Mouse (Mus musculus) forebrain, embryonic 16.5 days (tissue): ENCODE measurements around the gene Ankrd13c. TPM values are rescaled to one million over a fixed set of nuclear protein-coding genes. Genes with fewer than 3 reads are reported as not detected.
A peak's percentile ranks its signal among the peaks of the same experiment; 100 is the strongest.

Source experiments
- ATAC-seq: fragments of 200-750 bp; cut with Nextera tagmentation; 2 replicates; pipeline ENCODE4 v1.8.0; 2017; ENCODE audit warnings: mild to moderate bottlenecking, moderate library complexity
- H3K27ac ChIP-seq: fragments of 300-500 bp; sonication (generic); 2 replicates; pipeline ENCODE4 v1.5.1; 2014; ENCODE audit warnings: low read length, control low read depth
- H3K27me3 ChIP-seq: fragments of 300-500 bp; sonication (generic); replicated peaks from 2 replicates; pipeline ENCODE4 v1.6.1; 2014; ENCODE audit warnings: low read length; ENCODE audit not compliant: control insufficient read depth, insufficient read depth
- H3K36me3 ChIP-seq: fragments of 300-500 bp; sonication (generic); 2 replicates; pipeline ENCODE4 v1.6.1; 2014; ENCODE audit not compliant: control insufficient read depth, insufficient read depth
- H3K4me1 ChIP-seq: fragments of 300-500 bp; sonication (generic); replicated peaks from 2 replicates; pipeline ENCODE4 v1.6.1; 2014; ENCODE audit warnings: low read length; ENCODE audit not compliant: control insufficient read depth, insufficient read depth
- H3K4me2 ChIP-seq: fragments of 300-500 bp; sonication (generic); 2 replicates; pipeline ENCODE4 v1.6.1; 2014; ENCODE audit warnings: mild to moderate bottlenecking, low read length, control low read depth
- H3K4me3 ChIP-seq: fragments of 300-500 bp; sonication (generic); replicated peaks from 2 replicates; pipeline ENCODE4 v1.5.1; 2014; ENCODE audit warnings: mild to moderate bottlenecking, low read length, control low read depth
- H3K9ac ChIP-seq: fragments of 300-500 bp; sonication (generic); replicated peaks from 2 replicates; pipeline ENCODE4 v1.6.1; 2014; ENCODE audit warnings: low read depth, low read length, control low read depth
- H3K9me3 ChIP-seq: fragments of 300-500 bp; sonication (generic); 2 replicates; pipeline ENCODE4 v1.6.1; 2016; ENCODE audit warnings: low read length; ENCODE audit not compliant: control insufficient read depth
- WGBS: fragments of 180-500 bp; shearing (Covaris S2); extraction: QIAGEN DNeasy Blood & Tissue Kit; methylation state at CpG from one replicate; pipeline ENCODE4 v1.1.7; 2014; 5-methylcytosine and 5-hydroxymethylcytosine counted together
- polyA plus RNA-seq: library from polyadenylated mRNA; unstranded; fragments of >200 nt; fragmentation: Nextera tagmentation; extraction: Ambion mirVana; gene quantifications from 2 replicates; pipeline ENCODE4 v1.2.1, GENCODE M21; 2015

Gene Ankrd13c
- 24.7 and 26.5 TPM in 2 replicates for polyA plus RNA-seq

- peak within 1 kb of the TSS; percentile 98 for H3K4me2 ChIP-seq
- H3K27ac ChIP-seq, result peak within 1 kb of the TSS; percentile 96
- peak within 1 kb of the TSS; percentile 99 for H3K4me3 ChIP-seq
- H3K27me3 ChIP-seq, result no peaks in the 10 kb centered on the region
- peak; percentile 98 for ATAC-seq
- peak within 1 kb of the TSS; percentile 94 for H3K9ac ChIP-seq
- H3K4me1 ChIP-seq, result peaks cover 14% of the 10 kb centered on the region
- no peaks in the 10 kb centered on the region for H3K9me3 ChIP-seq
- H3K36me3 ChIP-seq, result no peaks in the 10 kb centered on the region
- under 1% methylated on average over 44 of the region's 45 CpGs for WGBS
Measured at GRCm38 (mm10) chr3:157946843-157947358, at the start of gene Ankrd13c. Ankrd13c (plus strand) TSS chr3:157947239.

DNA sequence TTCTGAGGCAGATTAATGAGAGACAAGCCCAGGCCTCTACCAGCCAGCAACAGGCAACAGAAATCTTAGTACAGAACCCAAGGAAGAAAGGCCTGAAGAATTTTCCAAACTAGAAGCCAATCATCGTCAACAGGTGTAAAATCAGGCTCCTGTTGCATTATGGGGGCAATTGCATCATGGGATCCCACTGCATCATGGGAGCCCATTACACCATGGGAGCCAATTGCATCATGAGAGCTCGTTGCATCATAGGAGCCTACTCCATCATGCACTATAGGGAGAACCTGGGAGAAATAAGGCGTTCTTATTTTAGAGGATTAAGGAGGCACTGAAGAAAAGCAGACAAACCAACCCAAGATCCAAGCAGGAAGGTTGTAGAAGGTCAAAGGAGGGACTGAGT is 49.4 kb upstream of the Ankrd13c start:
- Histone ChIP-seq H3K9me3 (no peaks in the 10 kb centered on the region), H3K27me3 (no peaks in the 10 kb centered on the region), H3K36me3 (no peaks in the 10 kb centered on the region), H3K4me1 (no peaks in the 10 kb centered on the region), H3K9ac (no peak overlapping the region), H3K27ac (no peak overlapping the region), H3K4me2 (no peak overlapping the region), H3K4me3 (no peak overlapping the region)
- no peak for ATAC-seq
- WGBS, result 93% methylated on average over 3 of the region's 3 CpGs

GRCm38 (mm10) chr3:157899986-157900385 is 47.1 kb upstream of the Ankrd13c start:
- no peak for ATAC-seq
- 91% methylated on average over 1 of the region's 1 CpGs for WGBS
- Histone ChIP-seq H3K9ac (no peak overlapping the region), H3K36me3 (no peaks in the 10 kb centered on the region), H3K9me3 (no peaks in the 10 kb centered on the region), H3K27ac (no peak overlapping the region), H3K4me1 (no peaks in the 10 kb centered on the region), H3K4me3 (no peak overlapping the region), H3K4me2 (no peak overlapping the region), H3K27me3 (no peaks in the 10 kb centered on the region)

- 92% methylated on average over 5 of the region's 5 CpGs for WGBS
- H3K27me3 ChIP-seq, result no peaks in the 10 kb centered on the region
- no peak overlapping the region for H3K9ac ChIP-seq
- no peaks in the 10 kb centered on the region for H3K9me3 ChIP-seq
- H3K4me1 ChIP-seq, result no peaks in the 10 kb centered on the region
- no peak overlapping the region for H3K4me3 ChIP-seq
- H3K4me2 ChIP-seq, result no peak overlapping the region
- H3K27ac ChIP-seq, result no peak overlapping the region
- ATAC-seq, result no peak
- H3K36me3 ChIP-seq, result no peaks in the 10 kb centered on the region
Measured at GRCm38 (mm10) chr3:157901721-157902120, 45.3 kb upstream of the Ankrd13c start.

- Histone ChIP-seq H3K9me3 (no peaks in the 10 kb centered on the region), H3K4me3 (no peak overlapping the region), H3K27me3 (no peaks in the 10 kb centered on the region), H3K4me1 (no peaks in the 10 kb centered on the region), H3K9ac (no peak overlapping the region), H3K27ac (no peak overlapping the region), H3K36me3 (no peaks in the 10 kb centered on the region), H3K4me2 (no peak overlapping the region)
- WGBS, result 88% methylated on average over 3 of the region's 3 CpGs
- ATAC-seq, result no peak
Measured at GRCm38 (mm10) chr3:157908166-157908565, 38.9 kb upstream of the Ankrd13c start.

DNA sequence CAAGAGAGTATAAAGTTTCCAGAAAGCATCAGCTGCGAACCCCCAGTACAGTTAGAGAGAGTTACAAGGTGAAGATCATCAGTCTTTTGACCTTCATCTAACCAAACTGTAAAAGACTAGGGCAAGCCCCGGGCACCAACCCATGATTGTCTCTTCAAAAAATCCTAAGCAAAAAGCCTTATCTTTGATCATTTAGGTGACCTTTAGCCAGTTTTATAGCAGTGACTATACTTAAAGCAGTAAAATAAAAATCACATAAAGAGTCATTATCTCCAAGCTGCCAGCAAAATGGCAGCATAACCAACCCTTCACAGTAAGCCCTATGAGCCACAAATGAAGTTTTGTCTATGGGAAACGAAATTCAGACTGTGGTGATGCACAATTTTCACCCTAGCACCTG is 36.8 kb upstream of the Ankrd13c start:
- no peaks in the 10 kb centered on the region for H3K9me3 ChIP-seq
- ATAC-seq, result no peak
- WGBS, result 80% methylated on average over 3 of the region's 3 CpGs
- no peak overlapping the region for H3K27ac ChIP-seq
- H3K9ac ChIP-seq, result no peak overlapping the region
- H3K4me2 ChIP-seq, result no peak overlapping the region
- no peaks in the 10 kb centered on the region for H3K36me3 ChIP-seq
- no peak overlapping the region for H3K4me3 ChIP-seq
- H3K27me3 ChIP-seq, result no peaks in the 10 kb centered on the region
- H3K4me1 ChIP-seq, result no peaks in the 10 kb centered on the region

DNA sequence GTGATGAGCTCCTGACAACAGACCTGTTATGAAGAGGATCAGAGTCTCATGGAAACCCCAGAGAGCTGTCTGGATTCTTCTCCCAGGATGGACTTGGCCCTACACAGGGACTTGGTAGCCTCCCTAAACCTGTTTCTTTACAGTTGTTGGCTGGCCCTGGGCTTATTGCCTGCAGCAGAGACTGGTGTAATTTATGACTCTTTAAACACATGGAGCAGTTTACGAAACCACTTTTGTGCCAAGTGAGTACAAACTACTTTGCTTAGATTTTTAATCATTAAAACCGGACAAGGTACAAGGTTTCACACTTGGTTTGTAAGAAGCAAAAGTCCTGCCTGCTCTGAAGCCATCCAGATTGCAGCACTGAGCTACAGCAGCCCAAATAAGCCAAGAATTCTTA is 34.9 kb upstream of the Ankrd13c start:
- Histone ChIP-seq H3K4me2 (no peak overlapping the region), H3K27me3 (no peaks in the 10 kb centered on the region), H3K4me1 (no peaks in the 10 kb centered on the region), H3K4me3 (no peak overlapping the region), H3K9me3 (no peaks in the 10 kb centered on the region), H3K9ac (no peak overlapping the region), H3K36me3 (no peaks in the 10 kb centered on the region), H3K27ac (no peak overlapping the region)
- WGBS, result 93% methylated on average over 2 of the region's 2 CpGs
- no peak for ATAC-seq

DNA sequence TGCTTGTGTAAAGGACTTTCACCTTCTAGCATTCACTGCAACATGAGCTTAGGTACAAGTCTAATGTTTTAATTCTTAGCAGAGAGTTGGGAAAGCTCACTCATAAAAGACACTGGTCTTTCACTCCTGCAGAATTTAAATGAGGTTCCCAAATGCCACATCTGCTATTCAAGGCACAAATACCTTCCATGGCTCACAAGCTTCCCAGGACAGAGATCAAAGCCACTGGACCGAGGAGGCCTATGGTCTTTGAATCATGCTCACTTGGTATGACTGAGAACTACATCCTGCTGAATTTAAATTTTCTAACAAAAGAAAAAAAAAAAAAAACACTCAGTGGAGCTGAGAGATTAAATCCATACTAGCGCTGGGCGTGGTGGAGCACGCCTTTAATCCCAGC is 30.7 kb upstream of the Ankrd13c start:
- no peak overlapping the region for H3K9ac ChIP-seq
- ATAC-seq, result no peak
- H3K4me3 ChIP-seq, result no peak overlapping the region
- H3K9me3 ChIP-seq, result no peaks in the 10 kb centered on the region
- H3K4me1 ChIP-seq, result no peaks in the 10 kb centered on the region
- no peak overlapping the region for H3K4me2 ChIP-seq
- 77% methylated on average over 4 of the region's 4 CpGs for WGBS
- no peak overlapping the region for H3K27ac ChIP-seq
- H3K36me3 ChIP-seq, result no peaks in the 10 kb centered on the region
- H3K27me3 ChIP-seq, result no peaks in the 10 kb centered on the region

- H3K9ac ChIP-seq, result no peak overlapping the region
- no peaks in the 10 kb centered on the region for H3K36me3 ChIP-seq
- peaks cover 9% of the 10 kb centered on the region for H3K4me1 ChIP-seq
- H3K4me3 ChIP-seq, result no peak overlapping the region
- H3K27ac ChIP-seq, result no peak overlapping the region
- no peak for ATAC-seq
- no peaks in the 10 kb centered on the region for H3K27me3 ChIP-seq
- H3K9me3 ChIP-seq, result no peaks in the 10 kb centered on the region
- 87% methylated on average over 2 of the region's 2 CpGs for WGBS
- no peak overlapping the region for H3K4me2 ChIP-seq
Measured at GRCm38 (mm10) chr3:157921376-157921775, 25.7 kb upstream of the Ankrd13c start.

GRCm38 (mm10) chr3:157923268-157923835 is 23.7 kb upstream of the Ankrd13c start:
- H3K4me3 ChIP-seq, result no peak overlapping the region
- 82% methylated on average over 3 of the region's 3 CpGs for WGBS
- no peak for ATAC-seq
- H3K27me3 ChIP-seq, result no peaks in the 10 kb centered on the region
- no peaks in the 10 kb centered on the region for H3K9me3 ChIP-seq
- H3K4me2 ChIP-seq, result no peak overlapping the region
- H3K36me3 ChIP-seq, result no peaks in the 10 kb centered on the region
- no peak overlapping the region for H3K27ac ChIP-seq
- peaks cover 9% of the 10 kb centered on the region for H3K4me1 ChIP-seq
- no peak overlapping the region for H3K9ac ChIP-seq
